Mouse (Mus musculus) lung, postnatal 10 days (tissue): Measurements from ENCODE around the gene Aox2.
A peak's percentile ranks its signal among the peaks of the same experiment; 100 is the strongest.

ENCODE experiments used
- DNase-seq: peaks from one replicate; pipeline ENCODE4 v3.0.0; 2021

Aox2 gene

GRCm38 (mm10) chr1:58408141-58408540, 130.0 kb downstream of the Aox2 start:
- DNase-seq, result no peak

GRCm38 (mm10) chr1:58409553-58410197, 131.5 kb downstream of the Aox2 start:
- DNase-seq, result no peak

- no peak for DNase-seq
These were observed 132.1 kb downstream of the Aox2 start for GRCm38 (mm10) chr1:58410198-58410588.

GRCm38 (mm10) chr1:58410776-58411175, 132.7 kb downstream of the Aox2 start:
- DNase-seq, result no peak

GRCm38 (mm10) chr1:58415442-58415841, 137.3 kb downstream of the Aox2 start:
- DNase-seq, result no peak

GRCm38 (mm10) chr1:58416048-58416447, 137.9 kb downstream of the Aox2 start:
- DNase-seq, result no peak

GRCm38 (mm10) chr1:58420032-58420431, 141.9 kb downstream of the Aox2 start:
- DNase-seq, result no peak

GRCm38 (mm10) chr1:58420961-58421360, 142.8 kb downstream of the Aox2 start:
- no peak for DNase-seq

GRCm38 (mm10) chr1:58422879-58423278, 144.8 kb downstream of the Aox2 start:
- DNase-seq, result peak; percentile 79

- DNase-seq, result peak; percentile 99
These were observed 145.5 kb downstream of the Aox2 start, which contains the start of gene Clk1 for GRCm38 (mm10) chr1:58423371-58424248. Clk1 (minus strand) TSS chr1:58424066.

- no peak for DNase-seq
These were observed 146.4 kb downstream of the Aox2 start for GRCm38 (mm10) chr1:58424551-58424950.
